Mouse (Mus musculus): ENCODE measurements around the gene Tanc2. TPM values are rescaled to one million over a fixed set of nuclear protein-coding genes. Genes with fewer than 3 reads are reported as not detected.

Tanc2 gene
- total and polyA plus RNA-seq, 2 experiments from 2014 or later: 26.8 to 83.4 TPM

DNA sequence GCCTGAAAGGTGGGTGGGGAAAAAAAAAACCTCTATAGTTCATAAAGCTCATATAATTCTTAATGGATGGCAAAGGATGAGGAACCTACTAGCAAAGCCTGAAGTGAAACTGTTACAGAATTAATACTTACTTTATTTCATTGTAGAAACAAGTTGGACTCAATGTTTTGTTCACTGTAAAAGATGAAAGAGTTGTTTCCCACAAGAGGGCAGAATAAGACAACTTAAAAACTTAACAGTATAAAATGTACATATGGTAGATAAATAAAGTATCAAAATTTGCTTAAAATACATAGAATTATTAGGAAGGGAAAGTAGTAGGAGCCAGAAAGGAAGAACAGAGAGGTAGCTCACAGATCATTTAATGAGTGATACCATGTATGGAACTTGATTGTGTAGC, 95.0 kb downstream of the Tanc2 start:
- ATAC-seq (no peak), DNase-seq (ENCODE audit: low spot score) (peak; percentile 16)
- H3K27ac ChIP-seq: no peak overlapping the region
- no peaks in the 10 kb centered on the region for H3K27me3 ChIP-seq (ENCODE audit: insufficient read depth, low read length)
- H3K36me3 ChIP-seq (ENCODE audit: insufficient read depth, low read length): no peaks in the 10 kb centered on the region
- H3K9ac ChIP-seq (replicated peaks; ENCODE audit: low read length): no peak overlapping the region
- TF ChIP-seq CTCF (IDR thresholded peaks at IDR 0.05; ENCODE audit: low read depth): no peak
- H3K4me3 ChIP-seq (ENCODE audit: low read length): no peak overlapping the region
- H3K4me1 ChIP-seq (ENCODE audit: insufficient read depth, low read length): no peaks in the 10 kb centered on the region
- H3K4me2 ChIP-seq (ENCODE audit: low read depth, low read length): no peak overlapping the region
- H3K9me3 ChIP-seq (ENCODE audit: low read length): no peaks in the 10 kb centered on the region

DNA sequence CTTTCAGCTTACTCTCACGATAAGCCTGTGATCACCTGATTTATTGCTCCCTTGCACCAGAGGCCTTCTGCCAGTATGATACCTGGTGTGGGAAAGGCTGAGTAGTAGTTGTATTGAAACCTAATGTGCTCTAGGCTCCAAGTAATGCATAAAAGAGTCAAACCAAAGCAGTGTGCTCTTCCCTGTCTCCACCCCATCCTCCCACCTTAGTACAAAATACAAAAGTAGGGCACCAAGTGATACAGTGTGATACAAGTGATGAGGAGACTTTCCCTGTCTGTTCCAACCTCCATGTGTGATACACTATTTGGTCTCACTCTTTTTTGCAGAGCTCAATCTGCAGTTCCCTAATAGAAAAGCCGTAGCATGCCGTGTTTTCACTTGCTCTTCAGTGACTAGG, 110.7 kb downstream of the Tanc2 start:
- whole genome bisulfite sequencing: 69% methylated on average over 3 of the region's 3 CpGs
- H3K36me3 ChIP-seq (ENCODE audit: insufficient read depth, low read length): no peaks in the 10 kb centered on the region
- no peaks in the 10 kb centered on the region for H3K9me3 ChIP-seq (ENCODE audit: low read length)
- no peak overlapping the region for H3K4me2 ChIP-seq (ENCODE audit: low read depth, low read length)
- DNase-seq (ENCODE audit: low spot score): no peak
- no peak for ATAC-seq
- no peak overlapping the region for H3K9ac ChIP-seq (replicated peaks; ENCODE audit: low read length)
- H3K27ac ChIP-seq: no peak overlapping the region
- no peaks in the 10 kb centered on the region for H3K27me3 ChIP-seq (ENCODE audit: insufficient read depth, low read length)
- no peak overlapping the region for H3K4me3 ChIP-seq (ENCODE audit: low read length)
- no peak for TF ChIP-seq CTCF (IDR thresholded peaks at IDR 0.05; ENCODE audit: low read depth)
- no peaks in the 10 kb centered on the region for H3K4me1 ChIP-seq (ENCODE audit: insufficient read depth, low read length)

GRCm38 (mm10) chr11:105719660-105720059, 129.9 kb downstream of the Tanc2 start:
- Histone ChIP-seq H3K4me2 (ENCODE audit: low read depth, low read length) (no peak overlapping the region), H3K9ac (replicated peaks; ENCODE audit: low read length) (no peak overlapping the region), H3K9me3 (ENCODE audit: low read length) (no peaks in the 10 kb centered on the region), H3K27me3 (ENCODE audit: insufficient read depth, low read length) (no peaks in the 10 kb centered on the region), H3K4me1 (ENCODE audit: insufficient read depth, low read length) (no peaks in the 10 kb centered on the region), H3K36me3 (ENCODE audit: insufficient read depth, low read length) (no peaks in the 10 kb centered on the region), H3K27ac (no peak overlapping the region), H3K4me3 (ENCODE audit: low read length) (no peak overlapping the region)
- WGBS: 65% methylated on average over 1 of the region's 1 CpGs
- DNase-seq (ENCODE audit: low spot score) (no peak), ATAC-seq (no peak)
- no peak for TF ChIP-seq CTCF (IDR thresholded peaks at IDR 0.05; ENCODE audit: low read depth)

GRCm38 (mm10) chr11:105731541-105731940, 141.8 kb downstream of the Tanc2 start:
- Histone ChIP-seq H3K27ac (peak overlapping the region; percentile 80), H3K4me1 (ENCODE audit: insufficient read depth, low read length) (no peaks in the 10 kb centered on the region), H3K27me3 (ENCODE audit: insufficient read depth, low read length) (no peaks in the 10 kb centered on the region), H3K36me3 (ENCODE audit: insufficient read depth, low read length) (no peaks in the 10 kb centered on the region), H3K9me3 (ENCODE audit: low read length) (no peaks in the 10 kb centered on the region), H3K4me2 (ENCODE audit: low read depth, low read length) (peak overlapping the region; percentile 56), H3K9ac (replicated peaks; ENCODE audit: low read length) (peak overlapping the region; percentile 28; the same call in 1 of the 2 replicates), H3K4me3 (ENCODE audit: low read length) (peak overlapping the region; percentile 35)
- peak; percentile 86 for ATAC-seq
- 28% methylated on average over 6 of the region's 6 CpGs for WGBS
- peak; percentile 88 for DNase-seq (ENCODE audit: low spot score)
- no peak for TF ChIP-seq CTCF (IDR thresholded peaks at IDR 0.05; ENCODE audit: low read depth)

- peak; percentile 7 for DNase-seq (ENCODE audit: low spot score)
- WGBS: 27% methylated on average over 4 of the region's 4 CpGs
These were observed 142.3 kb downstream of the Tanc2 start for GRCm38 (mm10) chr11:105731989-105732531.

GRCm38 (mm10) chr11:105743171-105743570, 153.4 kb downstream of the Tanc2 start:
- TF ChIP-seq CTCF (IDR thresholded peaks at IDR 0.05; ENCODE audit: low read depth): no peak
- H3K9me3 ChIP-seq (ENCODE audit: low read length): no peaks in the 10 kb centered on the region
- no peak overlapping the region for H3K4me2 ChIP-seq (ENCODE audit: low read depth, low read length)

More at GRCm38 (mm10) chr11:105731989-105732531, 142.3 kb downstream of the Tanc2 start:
- H3K4me2 ChIP-seq (ENCODE audit: low read depth, low read length): peak overlapping the region; percentile 56
- no peaks in the 10 kb centered on the region for H3K4me1 ChIP-seq (ENCODE audit: insufficient read depth, low read length)
- H3K27me3 ChIP-seq (ENCODE audit: insufficient read depth, low read length): no peaks in the 10 kb centered on the region
- H3K9me3 ChIP-seq (ENCODE audit: low read length): no peaks in the 10 kb centered on the region
- peak overlapping the region; percentile 28; the same call in 1 of the 2 replicates for H3K9ac ChIP-seq (replicated peaks; ENCODE audit: low read length)
- ATAC-seq: no peak
- peak overlapping the region; percentile 80 for H3K27ac ChIP-seq
- no peak for TF ChIP-seq CTCF (IDR thresholded peaks at IDR 0.05; ENCODE audit: low read depth)
- no peaks in the 10 kb centered on the region for H3K36me3 ChIP-seq (ENCODE audit: insufficient read depth, low read length)
- peak overlapping the region; percentile 35 for H3K4me3 ChIP-seq (ENCODE audit: low read length)

GRCm38 (mm10) chr11:105749297-105750071, 159.7 kb downstream of the Tanc2 start:
- Histone ChIP-seq H3K27ac (no peak overlapping the region; the same call in 1 of the 2 replicates), H3K9ac (replicated peaks; ENCODE audit: low read length) (no peak overlapping the region), H3K4me2 (ENCODE audit: low read depth, low read length) (no peak overlapping the region), H3K27me3 (ENCODE audit: insufficient read depth, low read length) (no peaks in the 10 kb centered on the region), H3K36me3 (ENCODE audit: insufficient read depth, low read length) (no peaks in the 10 kb centered on the region), H3K4me1 (ENCODE audit: insufficient read depth, low read length) (no peaks in the 10 kb centered on the region), H3K9me3 (ENCODE audit: low read length) (no peaks in the 10 kb centered on the region), H3K4me3 (ENCODE audit: low read length) (no peak overlapping the region)
- peak; percentile 51; the same call in 1 of the 2 replicates for ATAC-seq
- TF ChIP-seq CTCF (IDR thresholded peaks at IDR 0.05; ENCODE audit: low read depth): no peak
- 57% methylated on average over 2 of the region's 2 CpGs for WGBS
- peak; percentile 47 for DNase-seq (ENCODE audit: low spot score)

More at GRCm38 (mm10) chr11:105743171-105743570, 153.4 kb downstream of the Tanc2 start:
- Histone ChIP-seq H3K9ac (replicated peaks; ENCODE audit: low read length) (no peak overlapping the region), H3K4me1 (ENCODE audit: insufficient read depth, low read length) (no peaks in the 10 kb centered on the region), H3K36me3 (ENCODE audit: insufficient read depth, low read length) (no peaks in the 10 kb centered on the region), H3K4me3 (ENCODE audit: low read length) (no peak overlapping the region), H3K27me3 (ENCODE audit: insufficient read depth, low read length) (no peaks in the 10 kb centered on the region), H3K27ac (no peak overlapping the region)
- DNase-seq (ENCODE audit: low spot score): no peak
- no peak for ATAC-seq
- 75% methylated on average over 1 of the region's 1 CpGs for WGBS
